Mouse (Mus musculus): Measurements from ENCODE around the gene Tmem248. TPM values are rescaled to one million over a fixed set of nuclear protein-coding genes. Genes with fewer than 3 reads are reported as not detected.

The Tmem248 gene
- total and polyA plus RNA-seq, 2 experiments, result 19.8 to 34.3 TPM

- no peaks in the 10 kb centered on the region for H3K27me3 ChIP-seq (ENCODE audit: control insufficient read depth, insufficient read depth, low read length)
- H3K36me3 ChIP-seq (ENCODE audit: control insufficient read depth, insufficient read depth, low read length), result no peaks in the 10 kb centered on the region
- TF ChIP-seq CTCF (IDR thresholded peaks at IDR 0.05; ENCODE audit: low read depth, low read length), result no peak
- no peak for TF ChIP-seq POLR2A (IDR thresholded peaks at IDR 0.05; ENCODE audit: extremely low read depth, insufficient read depth, low read length)
- no peak for DNase-seq (ENCODE audit: extremely low read depth, low read depth, low spot score)
- H3K9ac ChIP-seq (ENCODE audit: low read depth, low read length), result no peak overlapping the region
- no peak overlapping the region for H3K4me3 ChIP-seq (ENCODE audit: insufficient read depth, low read depth, low read length)
- H3K79me2 ChIP-seq (ENCODE audit: control insufficient read depth, insufficient read depth, low read length), result peaks cover 25% of the 10 kb centered on the region
- H3K4me1 ChIP-seq (ENCODE audit: control insufficient read depth, insufficient read depth, low read length), result peaks cover 26% of the 10 kb centered on the region
- peak overlapping the region; percentile 88; the same call in 1 of the 2 replicates for H3K27ac ChIP-seq (replicated peaks; ENCODE audit: insufficient read depth, low read depth, low read length)
- 36% methylated on average over 2 of the region's 2 CpGs for whole genome bisulfite sequencing
These were observed 4.4 kb downstream of the Tmem248 start for GRCm38 (mm10) chr5:130221316-130221715.

GRCm38 (mm10) chr5:130221760-130222145 is 4.9 kb downstream of the Tmem248 start:
- Histone ChIP-seq H3K4me1 (ENCODE audit: control insufficient read depth, insufficient read depth, low read length) (peaks cover 27% of the 10 kb centered on the region), H3K27me3 (ENCODE audit: control insufficient read depth, insufficient read depth, low read length) (no peaks in the 10 kb centered on the region), H3K27ac (replicated peaks; ENCODE audit: insufficient read depth, low read depth, low read length) (peak overlapping the region; percentile 88), H3K36me3 (ENCODE audit: control insufficient read depth, insufficient read depth, low read length) (no peaks in the 10 kb centered on the region), H3K79me2 (ENCODE audit: control insufficient read depth, insufficient read depth, low read length) (peaks cover 25% of the 10 kb centered on the region), H3K4me3 (ENCODE audit: insufficient read depth, low read depth, low read length) (peak overlapping the region; percentile 97), H3K9ac (ENCODE audit: low read depth, low read length) (peak overlapping the region; percentile 81)
- 1% methylated on average over 10 of the region's 10 CpGs for WGBS
- peak; percentile 58 for DNase-seq (ENCODE audit: extremely low read depth, low read depth, low spot score)
- TF ChIP-seq CTCF (IDR thresholded peaks at IDR 0.05; ENCODE audit: low read depth, low read length) (no peak), POLR2A (IDR thresholded peaks at IDR 0.05; ENCODE audit: extremely low read depth, insufficient read depth, low read length) (no peak)

DNA sequence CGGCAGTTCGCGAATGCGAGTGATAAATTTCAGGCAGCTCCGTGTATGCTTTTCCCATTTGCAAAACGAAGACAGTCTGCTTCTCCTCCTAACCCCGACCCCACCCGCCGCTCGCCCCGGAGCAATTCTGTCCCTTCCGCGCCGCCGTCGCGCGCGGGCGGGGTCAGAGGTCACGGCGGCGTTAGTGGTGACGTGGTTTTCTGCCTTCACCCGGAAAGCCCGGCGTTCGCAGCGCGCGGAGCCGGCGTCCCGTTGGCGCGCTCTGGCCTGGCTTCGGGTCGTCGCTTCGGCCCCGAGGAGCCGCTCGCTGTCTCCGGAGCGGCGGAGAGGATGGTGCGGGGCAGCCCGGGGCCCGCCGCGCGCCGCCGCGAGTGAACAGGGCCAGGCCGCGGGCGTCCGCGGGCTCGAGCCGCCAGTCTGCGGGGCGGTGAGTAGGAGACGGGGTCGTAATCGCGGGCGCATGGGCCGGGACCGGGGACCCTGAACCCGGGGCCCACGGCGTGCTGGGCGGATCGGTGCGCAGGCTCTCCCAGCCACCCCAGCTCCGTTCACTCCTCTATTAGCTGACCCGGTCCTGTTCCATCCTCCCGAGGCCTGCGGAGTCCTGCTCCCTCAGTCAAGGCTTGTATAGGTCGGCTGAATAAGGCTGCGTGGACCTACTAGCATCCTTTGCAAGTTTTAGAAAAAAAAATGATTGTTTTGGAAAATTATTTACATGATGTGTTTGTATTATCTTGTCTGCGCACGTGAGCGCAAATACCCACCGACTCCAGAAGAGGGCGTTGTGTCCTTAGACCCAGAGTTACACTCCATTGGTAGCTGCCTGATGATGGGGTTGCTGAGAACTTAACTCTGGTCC is 5.5 kb downstream of the Tmem248 start:
- Histone ChIP-seq H3K4me3 (ENCODE audit: insufficient read depth, low read depth, low read length) (peak overlapping the region; percentile 97), H3K36me3 (ENCODE audit: control insufficient read depth, insufficient read depth, low read length) (no peaks in the 10 kb centered on the region), H3K79me2 (ENCODE audit: control insufficient read depth, insufficient read depth, low read length) (peaks cover 25% of the 10 kb centered on the region), H3K4me1 (ENCODE audit: control insufficient read depth, insufficient read depth, low read length) (peaks cover 23% of the 10 kb centered on the region), H3K27me3 (ENCODE audit: control insufficient read depth, insufficient read depth, low read length) (no peaks in the 10 kb centered on the region), H3K9ac (ENCODE audit: low read depth, low read length) (peak overlapping the region; percentile 96), H3K27ac (replicated peaks; ENCODE audit: insufficient read depth, low read depth, low read length) (peak overlapping the region; percentile 90)
- under 1% methylated on average over 88 of the region's 88 CpGs for whole genome bisulfite sequencing
- DNase-seq (ENCODE audit: extremely low read depth, low read depth, low spot score), result peak; percentile 72
- TF ChIP-seq POLR2A (IDR thresholded peaks at IDR 0.05; ENCODE audit: extremely low read depth, insufficient read depth, low read length) (peak; percentile 50; the same call in 1 of the 2 replicates), CTCF (IDR thresholded peaks at IDR 0.05; ENCODE audit: low read depth, low read length) (peak; percentile 66; the same call in 1 of the 2 replicates)

DNA sequence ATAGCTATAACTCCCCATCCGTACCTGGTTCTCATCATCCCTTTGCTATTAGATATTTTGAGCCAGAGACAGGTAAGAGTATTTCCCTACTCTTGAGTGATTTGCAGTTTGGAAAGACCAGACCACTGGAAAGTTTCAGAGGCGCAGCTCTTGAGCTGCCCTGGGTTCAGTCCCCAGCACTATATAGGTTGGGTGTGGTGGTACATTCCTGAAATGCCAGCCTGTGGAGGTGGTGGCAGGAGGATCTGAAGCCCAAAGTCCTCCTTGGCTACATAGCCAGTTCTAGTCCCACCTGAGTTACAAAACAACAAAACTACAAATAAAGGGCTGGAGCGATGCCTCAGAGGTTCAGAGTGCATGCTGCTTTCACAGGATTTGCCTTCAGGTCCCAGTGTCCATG is 9.9 kb downstream of the Tmem248 start:
- peak; percentile 89 for DNase-seq (ENCODE audit: extremely low read depth, low read depth, low spot score)

DNA sequence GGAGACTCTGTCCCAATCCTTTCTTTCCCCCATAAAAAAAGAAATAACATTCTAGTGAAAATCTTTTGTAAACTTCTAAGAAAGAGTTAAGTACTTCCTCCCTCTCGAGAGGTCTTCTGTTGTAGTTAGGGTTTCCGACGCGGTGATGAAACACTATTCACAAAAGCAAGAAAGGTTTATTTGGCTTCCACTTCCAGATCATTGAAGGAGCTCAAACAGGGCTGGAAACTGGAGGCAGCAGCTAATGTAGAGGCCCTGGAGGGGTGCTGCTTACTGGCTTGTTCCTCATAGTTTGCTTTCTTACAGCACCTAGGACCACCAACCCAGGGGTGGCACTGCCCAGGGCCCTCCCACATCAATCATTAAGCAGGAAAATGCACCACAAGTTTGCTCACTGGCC is 11.2 kb downstream of the Tmem248 start:
- Histone ChIP-seq H3K27ac (replicated peaks; ENCODE audit: insufficient read depth, low read depth, low read length) (peak overlapping the region; percentile 28; the same call in 1 of the 2 replicates), H3K27me3 (ENCODE audit: control insufficient read depth, insufficient read depth, low read length) (no peaks in the 10 kb centered on the region), H3K79me2 (ENCODE audit: control insufficient read depth, insufficient read depth, low read length) (peaks cover 35% of the 10 kb centered on the region), H3K36me3 (ENCODE audit: control insufficient read depth, insufficient read depth, low read length) (peaks cover 18% of the 10 kb centered on the region), H3K4me3 (ENCODE audit: insufficient read depth, low read depth, low read length) (no peak overlapping the region), H3K9ac (ENCODE audit: low read depth, low read length) (no peak overlapping the region), H3K4me1 (ENCODE audit: control insufficient read depth, insufficient read depth, low read length) (peaks cover 26% of the 10 kb centered on the region)
- peak; percentile 42 for DNase-seq (ENCODE audit: extremely low read depth, low read depth, low spot score)
- TF ChIP-seq POLR2A (IDR thresholded peaks at IDR 0.05; ENCODE audit: extremely low read depth, insufficient read depth, low read length), result no peak
- TF ChIP-seq CTCF (IDR thresholded peaks at IDR 0.05; ENCODE audit: low read depth, low read length), result no peak
- WGBS, result 7% methylated on average over 4 of the region's 4 CpGs

More for the DNA sequence above, 9.9 kb downstream of the Tmem248 start:
- no peak for TF ChIP-seq CTCF (IDR thresholded peaks at IDR 0.05; ENCODE audit: low read depth, low read length)
- no peak for TF ChIP-seq POLR2A (IDR thresholded peaks at IDR 0.05; ENCODE audit: extremely low read depth, insufficient read depth, low read length)
- no peak overlapping the region for H3K9ac ChIP-seq (ENCODE audit: low read depth, low read length)
- peak overlapping the region; percentile 62 for H3K27ac ChIP-seq (replicated peaks; ENCODE audit: insufficient read depth, low read depth, low read length)
- H3K79me2 ChIP-seq (ENCODE audit: control insufficient read depth, insufficient read depth, low read length), result peaks cover 41% of the 10 kb centered on the region
- no peak overlapping the region for H3K4me3 ChIP-seq (ENCODE audit: insufficient read depth, low read depth, low read length)
- no peaks in the 10 kb centered on the region for H3K27me3 ChIP-seq (ENCODE audit: control insufficient read depth, insufficient read depth, low read length)
- peaks cover 20% of the 10 kb centered on the region for H3K4me1 ChIP-seq (ENCODE audit: control insufficient read depth, insufficient read depth, low read length)
- H3K36me3 ChIP-seq (ENCODE audit: control insufficient read depth, insufficient read depth, low read length), result peaks cover 5% of the 10 kb centered on the region
- WGBS, result 65% methylated on average over 3 of the region's 3 CpGs

GRCm38 (mm10) chr5:130236302-130236701 is 19.4 kb downstream of the Tmem248 start:
- Histone ChIP-seq H3K27ac (replicated peaks; ENCODE audit: insufficient read depth, low read depth, low read length) (no peak overlapping the region), H3K9ac (ENCODE audit: low read depth, low read length) (no peak overlapping the region), H3K36me3 (ENCODE audit: control insufficient read depth, insufficient read depth, low read length) (peaks cover 70% of the 10 kb centered on the region), H3K27me3 (ENCODE audit: control insufficient read depth, insufficient read depth, low read length) (no peaks in the 10 kb centered on the region), H3K4me1 (ENCODE audit: control insufficient read depth, insufficient read depth, low read length) (peaks cover 9% of the 10 kb centered on the region), H3K4me3 (ENCODE audit: insufficient read depth, low read depth, low read length) (no peak overlapping the region), H3K79me2 (ENCODE audit: control insufficient read depth, insufficient read depth, low read length) (peaks cover 5% of the 10 kb centered on the region; the same call in 1 of the 2 replicates)
- no peak for DNase-seq (ENCODE audit: extremely low read depth, low read depth, low spot score)
- TF ChIP-seq POLR2A (IDR thresholded peaks at IDR 0.05; ENCODE audit: extremely low read depth, insufficient read depth, low read length) (no peak), CTCF (IDR thresholded peaks at IDR 0.05; ENCODE audit: low read depth, low read length) (no peak)
- 97% methylated on average over 8 of the region's 8 CpGs for WGBS

Measured in liver, adult 2 months (tissue).